Mouse (Mus musculus): ENCODE measurements at regions not wholly inside any gene's neighbourhood (a gene's known extent, or its start where the extent isn't known, plus 50 kb on each side); places are given as distances from the start of the nearest gene placed in this dataset.

- TF ChIP-seq POLR2A (IDR thresholded peaks at IDR 0.05; ENCODE audit: borderline replicate concordance, extremely low read depth, low read depth, low read length) (no peak), CTCF (IDR thresholded peaks at IDR 0.05; ENCODE audit: insufficient read depth, low read length) (peak; percentile 80)
These were observed 257.0 kb downstream of the Ankrd50 start for GRCm38 (mm10) chr3:38227596-38227995.

Measured in lung, adult 2 months (tissue).